Mouse (Mus musculus) testis, postnatal 10 days (tissue): ENCODE data around the gene Relb.
"Not testable (repeated sequence)": the region's sequence is repeated elsewhere in the genome, so short reads cannot be mapped to it uniquely, and the experiment has no call there.

Source experiments
- DNase-seq: peaks from one replicate; pipeline ENCODE4 v3.0.0; 2021; ENCODE audit warnings: low spot score

Gene Relb

GRCm38 (mm10) chr7:19632275-19632674, 3.0 kb upstream of the Relb start:
- no peak for DNase-seq

DNA sequence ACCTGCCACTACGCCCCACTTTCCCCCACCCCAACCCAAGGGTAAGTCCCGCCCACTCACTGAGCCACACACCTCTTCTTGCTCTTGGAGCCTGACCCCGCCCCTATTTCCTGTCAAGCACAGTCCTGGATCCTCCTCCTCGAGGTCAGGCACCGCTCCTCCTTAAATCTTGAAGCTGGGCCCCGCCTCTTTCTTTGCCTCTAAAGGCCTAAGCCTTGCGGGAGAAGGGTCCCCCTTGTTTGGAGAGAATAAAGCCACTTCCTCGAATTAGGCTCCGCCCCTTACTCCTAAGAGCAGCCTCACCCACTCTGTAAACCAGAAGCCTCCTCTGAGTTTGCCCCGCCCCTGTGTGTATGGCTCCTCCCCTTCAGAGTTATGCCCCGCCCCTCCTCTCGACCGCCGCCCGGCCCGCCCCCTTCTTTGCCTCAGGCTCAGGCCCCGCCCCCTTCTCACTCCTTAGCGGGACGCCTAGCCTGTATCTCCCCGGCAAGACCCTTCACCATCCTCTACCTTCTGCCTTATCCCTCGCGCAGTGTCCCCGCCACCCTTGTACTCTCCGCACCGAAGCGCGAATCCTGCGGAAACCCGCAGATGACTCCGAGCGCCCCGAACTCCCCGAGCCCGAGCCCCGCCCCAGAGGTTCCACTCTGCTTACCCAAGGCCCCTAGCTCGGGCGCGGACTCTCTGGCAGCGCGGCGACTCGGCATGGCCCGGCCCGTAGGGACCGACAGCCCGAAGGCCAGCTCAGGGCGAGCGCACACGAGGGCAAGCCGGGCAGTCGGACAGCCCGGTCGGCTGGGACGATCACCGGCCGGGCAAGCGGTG, 490 bp downstream of the Relb start:
- DNase-seq, result peak; percentile 99

DNA sequence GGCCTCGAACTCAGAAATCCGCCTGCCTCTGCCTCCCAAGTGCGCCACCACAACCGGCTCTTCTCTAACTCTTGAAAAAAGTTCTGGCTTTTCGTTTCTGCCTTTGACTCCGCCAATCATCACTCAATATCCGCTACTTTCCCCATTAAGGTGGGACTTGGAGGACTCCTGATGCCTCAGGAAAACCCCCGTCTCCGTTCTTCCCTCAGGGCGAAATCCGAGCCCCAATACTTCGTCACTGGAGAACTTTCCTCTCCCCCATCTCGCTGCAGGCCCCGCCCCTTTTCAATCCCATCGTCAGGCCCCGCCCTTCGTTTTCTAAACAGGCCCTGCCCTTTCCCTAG, 1.1 kb downstream of the Relb start:
- no peak for DNase-seq

DNA sequence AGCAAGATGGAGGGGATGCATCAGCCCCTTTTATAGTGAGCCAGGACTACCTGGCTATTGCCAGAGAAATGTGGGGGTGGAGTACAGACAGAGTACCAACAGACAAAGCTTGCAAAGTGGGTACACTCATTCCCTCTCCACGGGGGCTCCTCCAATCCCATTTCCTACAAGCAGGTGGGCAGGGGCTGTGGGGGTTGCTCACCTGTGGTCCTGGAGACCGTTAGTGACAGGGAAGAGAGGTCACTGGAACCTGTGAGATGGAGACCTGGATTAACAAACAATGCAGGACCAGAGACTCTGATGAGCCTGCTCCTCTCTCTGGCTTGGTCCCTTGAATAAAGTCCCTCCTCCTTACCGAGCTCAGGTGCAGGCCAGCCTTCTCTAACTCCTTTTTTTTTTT, 1.5 kb downstream of the Relb start:
- DNase-seq, result no peak

DNA sequence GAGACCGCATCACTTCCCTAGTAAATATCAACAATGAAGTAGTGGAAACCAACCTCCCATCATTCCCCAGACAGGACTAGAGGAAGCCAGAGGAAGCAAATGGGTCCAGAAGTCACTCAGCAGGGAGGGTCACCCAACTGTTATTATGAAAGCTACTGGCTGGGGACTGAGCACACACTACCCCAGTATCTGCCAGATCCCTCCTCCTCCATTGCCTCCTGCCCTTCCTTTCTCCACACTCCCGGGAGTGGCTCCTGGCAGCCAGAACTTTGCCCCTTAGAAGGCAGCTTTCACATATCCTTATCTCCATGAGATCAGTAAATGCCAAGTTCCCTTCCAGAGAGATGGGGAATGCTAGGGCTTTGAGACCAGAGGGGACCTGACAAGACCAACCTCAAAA, 5.8 kb downstream of the Relb start:
- DNase-seq, result no peak

- no peak for DNase-seq
Measured at GRCm38 (mm10) chr7:19622241-19622640, 7.0 kb downstream of the Relb start.

- DNase-seq, result no peak
Measured at GRCm38 (mm10) chr7:19620811-19621210, 8.4 kb downstream of the Relb start.

- DNase-seq, result peak; percentile 80
Measured at GRCm38 (mm10) chr7:19619004-19619801, 10.0 kb downstream of the Relb start.

- DNase-seq, result no peak
Measured at GRCm38 (mm10) chr7:19615036-19615577, 14.1 kb downstream of the Relb start.

GRCm38 (mm10) chr7:19610969-19611368, 18.3 kb downstream of the Relb start:
- no peak for DNase-seq

DNA sequence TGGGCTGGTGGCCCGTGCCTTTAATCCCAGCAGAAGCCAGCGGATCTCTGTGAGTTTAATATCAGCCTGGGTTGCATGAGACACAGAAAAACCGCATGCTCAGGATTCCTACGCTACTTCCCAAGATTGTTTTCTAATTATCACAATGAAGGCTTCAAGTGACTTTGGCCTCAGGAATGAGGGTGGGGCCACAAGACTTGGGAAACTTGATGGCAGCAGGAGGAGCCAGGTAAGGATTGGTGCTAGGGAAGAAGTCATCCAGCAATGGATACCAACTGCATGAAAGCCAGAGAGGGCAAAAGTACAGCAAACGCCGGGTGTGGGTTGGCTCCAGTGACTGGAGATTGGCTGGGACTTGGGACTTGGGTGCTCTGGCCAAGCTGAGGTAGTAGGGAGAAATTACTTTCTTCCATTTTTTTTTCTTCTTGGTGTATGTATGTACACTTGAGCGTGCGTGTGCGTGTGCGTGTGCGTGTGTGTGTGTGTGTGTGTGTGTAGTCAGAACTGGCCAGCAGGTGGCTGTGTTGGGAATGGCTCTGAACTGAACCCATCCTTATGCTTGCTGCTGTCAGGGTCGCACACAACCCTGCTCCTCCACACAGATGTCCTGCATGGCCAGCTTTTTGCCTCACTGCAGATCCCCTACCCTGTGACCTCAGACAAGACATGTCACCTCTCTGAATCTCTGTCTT, 19.5 kb downstream of the Relb start:
- DNase-seq, result no peak

- no peak for DNase-seq
Measured at GRCm38 (mm10) chr7:19607291-19607690, 21.9 kb downstream of the Relb start.

GRCm38 (mm10) chr7:19604606-19605214, 24.5 kb downstream of the Relb start:
- not testable (repeated sequence) for DNase-seq

DNA sequence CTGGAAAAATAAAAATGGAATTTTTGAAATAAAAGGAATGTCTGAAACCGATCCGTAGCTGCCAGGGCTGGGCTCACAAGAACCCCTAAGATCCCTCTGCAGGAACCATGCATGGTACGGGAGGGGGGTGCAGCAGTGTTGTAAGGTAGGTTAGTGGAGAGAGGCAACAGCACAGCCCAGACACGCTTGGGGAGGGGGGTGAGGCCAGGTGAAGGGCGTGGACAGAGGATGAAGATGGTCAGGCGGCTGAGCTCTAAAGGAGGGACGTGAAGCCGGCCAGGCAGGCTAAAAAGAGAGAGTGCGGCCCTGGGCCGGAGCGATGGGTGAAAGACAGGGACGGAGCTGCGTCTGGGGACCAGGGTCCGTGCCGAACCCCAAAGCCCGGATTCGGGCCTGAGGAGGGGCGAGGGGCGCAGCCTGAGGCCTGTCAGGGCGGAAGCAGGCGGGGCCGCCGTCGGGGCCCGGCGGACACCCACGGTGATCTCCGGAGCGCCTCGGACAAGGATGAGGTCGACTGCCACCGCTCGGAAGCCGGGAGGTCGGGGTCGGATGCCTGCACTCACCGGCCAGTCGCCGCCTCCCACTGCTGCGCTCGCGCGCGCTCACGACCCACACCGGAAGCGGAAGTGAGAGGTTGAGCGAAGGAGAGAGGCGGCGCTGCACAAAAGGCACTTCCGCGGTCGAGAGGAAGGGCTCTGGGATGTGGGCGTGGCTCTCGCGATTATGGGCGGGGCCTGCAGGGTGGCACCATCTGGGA, 25.2 kb downstream of the Relb start, which contains the start of gene Clasrp:
Gene Clasrp (minus strand): TSS at position 638 of the 757 bp plus-strand sequence.
- peak; percentile 99 for DNase-seq

- DNase-seq, result no peak
Measured at GRCm38 (mm10) chr7:19603055-19603454, 26.2 kb downstream of the Relb start.

DNA sequence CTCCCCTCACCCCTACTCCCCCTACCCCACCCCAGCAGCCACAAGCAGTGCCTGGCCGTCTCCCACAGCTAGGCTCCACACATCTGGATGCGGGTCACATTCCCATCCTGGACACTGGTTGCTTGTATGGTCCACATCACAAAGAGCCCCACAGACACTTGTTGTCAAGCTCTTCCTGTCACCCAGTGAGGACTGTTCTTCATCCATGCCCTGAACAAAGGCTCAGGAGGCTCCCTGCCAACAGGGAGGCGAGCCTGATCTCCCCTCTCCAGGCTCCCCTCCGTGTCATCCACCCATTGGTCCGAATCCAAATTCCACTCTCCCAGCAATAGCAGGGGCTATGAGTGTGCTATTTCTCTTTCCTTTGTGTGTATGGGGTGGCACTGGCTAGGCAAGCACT, 28.7 kb downstream of the Relb start:
- DNase-seq, result no peak

DNA sequence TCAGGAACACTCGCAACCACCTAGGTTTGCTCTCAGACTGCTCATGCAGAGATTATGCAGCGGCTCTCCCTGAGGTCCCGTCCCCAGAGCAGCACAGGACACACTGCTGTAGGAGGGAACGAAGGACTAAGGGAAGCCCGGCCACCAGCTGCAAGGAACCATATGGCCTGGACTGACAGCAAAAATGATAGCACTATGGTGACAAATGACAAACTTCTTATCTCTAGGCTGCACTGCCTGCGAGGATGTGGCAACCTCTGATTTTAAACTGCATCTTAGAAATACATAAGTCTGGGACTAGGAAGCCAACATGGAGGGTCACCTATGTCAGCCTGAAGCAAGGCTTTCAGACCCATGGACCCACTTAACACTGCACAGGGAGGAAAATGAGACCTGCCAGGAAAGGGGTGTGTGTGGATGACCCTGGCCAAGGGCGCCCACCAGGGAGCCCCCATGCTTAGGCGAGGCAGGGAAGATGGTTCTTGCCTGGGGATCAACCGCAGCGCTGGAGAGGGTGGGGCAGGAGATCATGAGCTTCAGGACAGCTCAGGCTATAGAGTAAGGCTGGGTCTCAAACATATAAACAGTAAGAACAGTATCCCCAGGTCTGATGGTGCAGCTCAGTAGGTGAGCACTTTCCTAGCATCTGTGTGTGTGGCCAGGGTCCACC, 36.0 kb downstream of the Relb start:
- no peak for DNase-seq

DNA sequence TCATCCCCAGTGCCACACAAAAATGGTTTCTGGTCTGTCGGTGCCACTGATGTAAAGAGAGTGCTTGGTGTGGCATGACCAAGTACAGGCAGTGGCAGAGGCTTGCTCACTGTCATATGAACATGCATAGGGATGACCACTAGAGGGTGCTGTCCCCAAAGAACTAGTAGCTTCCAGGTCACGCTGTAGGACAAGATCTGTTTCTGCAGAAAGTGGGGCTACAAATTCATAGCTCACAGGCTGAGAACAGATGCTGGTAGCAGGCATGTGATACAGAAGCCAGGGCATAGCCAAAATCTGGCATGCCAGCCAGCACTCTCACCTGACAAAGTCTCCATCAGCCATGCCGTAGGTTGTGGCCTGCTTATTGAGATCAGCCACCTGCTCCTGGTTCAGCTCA, 39.3 kb downstream of the Relb start:
- peak; percentile 83 for DNase-seq

DNA sequence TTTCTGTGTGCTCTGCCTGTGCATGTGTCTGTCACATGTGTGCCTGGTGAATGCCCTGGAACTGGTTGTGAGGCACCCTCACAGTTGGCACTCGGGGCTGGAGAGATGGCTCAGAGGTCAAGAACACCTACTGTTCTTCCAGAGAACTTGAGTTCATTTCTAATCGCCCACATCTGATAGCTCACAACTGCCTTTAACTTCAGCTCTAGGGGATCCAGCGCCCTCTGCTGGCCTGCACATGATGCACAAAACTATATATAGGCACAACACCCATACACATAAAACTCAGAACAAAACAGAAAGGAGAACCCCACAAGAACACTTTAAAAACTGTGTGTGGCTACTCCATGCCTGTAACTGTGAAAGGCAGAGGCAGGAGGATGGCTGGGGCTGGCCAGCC, 40.0 kb downstream of the Relb start:
- peak; percentile 77 for DNase-seq

DNA sequence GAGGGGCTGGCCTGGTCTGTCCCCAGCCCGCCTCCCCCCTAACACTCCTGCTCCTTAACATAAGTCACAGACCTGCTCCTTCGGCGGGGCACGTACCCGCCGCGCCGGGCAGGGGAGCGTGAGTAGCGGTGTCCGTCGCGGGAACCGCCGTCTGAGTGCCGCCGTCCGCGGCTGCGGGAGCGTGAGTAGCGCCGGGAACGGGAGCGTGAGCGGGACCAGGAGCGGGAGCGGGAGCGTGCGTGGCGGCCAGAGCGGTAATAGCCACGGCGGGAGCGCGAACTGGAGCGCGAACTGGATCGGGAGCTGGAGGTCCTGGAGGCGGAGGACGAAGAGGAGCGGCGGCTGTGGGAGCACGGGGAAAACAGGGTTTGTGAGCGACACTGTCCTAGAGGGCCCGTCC, 43.0 kb downstream of the Relb start:
- no peak for DNase-seq

DNA sequence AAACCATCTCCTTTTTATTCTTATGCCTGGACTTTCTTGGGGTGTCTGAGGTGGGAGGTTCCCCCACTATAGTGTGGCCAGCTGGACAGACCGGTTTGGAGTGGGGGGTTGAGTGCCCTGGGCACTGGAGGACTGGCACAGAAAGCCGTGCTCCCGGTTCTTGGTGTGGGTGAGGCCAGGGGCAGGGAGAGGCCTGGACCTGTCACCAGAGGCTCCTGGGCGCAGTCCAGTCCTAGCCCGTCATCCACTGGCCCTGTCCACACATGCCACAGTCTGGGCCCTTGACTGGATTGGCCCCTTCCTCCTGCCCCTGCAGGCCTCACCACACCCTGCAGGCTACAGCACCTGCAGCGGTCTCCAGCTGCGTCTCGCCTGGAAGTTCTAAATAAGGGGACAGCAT, 48.6 kb downstream of the Relb start:
- DNase-seq, result no peak
